Mouse (Mus musculus) monocyte, adult 2 months (primary cell): ENCODE results near the gene Krt82.
"Not testable (repeated sequence)": the region's sequence is repeated elsewhere in the genome, so short reads cannot be mapped to it uniquely, and the experiment has no call there.

Experiments used
- DNase-seq, 2 experiments: peaks; one replicate each; pipeline ENCODE4 v3.0.0; 2022; ENCODE audit warnings: low spot score in 2 of 2, low read depth in 1 of 2

Gene Krt82

GRCm38 (mm10) chr15:101519792-101520191 lies 30.7 kb downstream of the Krt82 start:
- DNase-seq = peak; percentile 5 to 40

GRCm38 (mm10) chr15:101517161-101517560 lies 33.3 kb downstream of the Krt82 start, which contains the start of gene Gm49425:
Gene Gm49425, minus strand, starts transcription at chr15:101517261.
- not testable (repeated sequence) for DNase-seq

DNA sequence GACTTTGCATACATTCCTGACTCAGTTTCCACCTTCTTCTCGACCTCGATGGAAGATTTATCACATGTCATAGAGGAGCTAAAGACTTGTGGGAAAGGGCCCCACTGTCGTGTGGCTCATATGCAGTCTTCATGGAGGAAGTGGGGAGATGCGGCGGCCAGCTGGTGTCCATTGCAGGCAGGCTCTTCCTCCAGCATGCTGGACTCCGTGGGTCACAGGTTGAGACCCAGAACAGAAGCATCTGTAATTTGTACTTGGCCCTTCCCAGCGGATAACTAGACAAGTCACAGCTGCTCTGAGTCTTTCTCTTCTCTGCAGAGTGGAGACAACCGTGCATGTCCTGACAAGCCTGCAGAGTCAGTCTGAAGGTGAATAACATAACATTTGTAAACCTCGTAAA lies 42.2 kb downstream of the Krt82 start:
- no peak for DNase-seq

GRCm38 (mm10) chr15:101506896-101507758 lies 43.3 kb downstream of the Krt82 start:
- no peak for DNase-seq

DNA sequence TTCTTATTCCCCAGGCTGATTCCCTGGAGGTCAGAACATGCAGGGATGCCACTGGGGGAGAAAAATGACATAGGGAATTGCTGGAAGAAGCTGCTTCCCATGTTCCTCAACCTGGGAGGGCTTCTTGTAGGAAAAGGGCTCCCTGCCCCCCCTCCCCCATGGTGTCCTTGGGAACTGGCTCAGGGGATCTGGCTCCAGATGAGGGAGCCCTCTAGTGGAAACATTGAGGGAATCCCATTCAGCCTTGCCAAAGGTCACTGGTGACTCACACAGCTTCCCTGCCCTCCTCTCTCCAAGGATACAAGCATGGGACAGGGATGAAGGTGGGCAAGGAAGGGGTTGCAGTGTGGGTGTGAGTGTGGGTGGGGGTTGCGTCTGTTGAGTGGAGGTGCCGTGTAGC lies 53.3 kb downstream of the Krt82 start:
- no peak for DNase-seq

- no peak for DNase-seq
Observed at GRCm38 (mm10) chr15:101495266-101495665, 55.2 kb downstream of the Krt82 start.

DNA sequence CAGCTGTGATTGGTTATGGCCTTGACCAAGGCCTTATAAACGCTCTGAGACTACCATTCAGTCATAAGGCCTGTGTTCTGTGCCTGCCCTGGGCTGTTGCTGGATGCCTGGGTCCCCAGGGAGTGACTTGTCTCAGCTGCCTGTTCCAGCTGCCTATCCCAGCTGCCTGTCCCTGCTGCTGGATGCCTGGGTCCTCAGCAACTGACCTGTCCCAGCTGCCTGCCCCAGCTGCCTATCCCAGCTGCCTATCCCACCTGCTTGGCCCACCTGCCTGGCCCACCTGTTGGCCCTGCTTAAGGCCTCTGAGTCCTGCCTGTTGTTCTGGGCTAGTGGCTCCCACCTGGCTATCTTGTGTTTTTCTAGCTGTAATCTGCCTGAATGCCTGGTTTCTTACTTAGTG lies 56.3 kb downstream of the Krt82 start:
- no peak for DNase-seq

GRCm38 (mm10) chr15:101493713-101494112 lies 56.8 kb downstream of the Krt82 start:
- DNase-seq = no peak

DNA sequence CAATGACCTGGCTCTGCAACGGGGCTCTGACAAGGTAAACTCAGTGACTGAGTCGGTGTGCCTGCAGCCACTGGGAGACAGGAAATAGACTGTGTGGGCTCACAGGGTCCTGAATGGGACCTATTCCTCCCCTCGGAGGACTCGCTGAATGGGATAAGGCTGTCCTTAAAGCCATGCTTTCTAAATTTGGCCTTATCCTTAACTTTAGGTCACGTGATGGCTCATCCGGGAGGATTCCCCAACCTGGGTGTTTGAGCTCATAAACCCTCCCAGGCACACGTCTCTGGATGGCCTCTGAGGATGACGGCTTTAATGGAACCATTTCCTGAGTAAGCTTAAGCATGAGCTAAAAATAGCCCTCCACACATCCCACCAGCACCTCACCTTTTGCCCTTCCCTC lies 57.7 kb downstream of the Krt82 start:
- DNase-seq = no peak

DNA sequence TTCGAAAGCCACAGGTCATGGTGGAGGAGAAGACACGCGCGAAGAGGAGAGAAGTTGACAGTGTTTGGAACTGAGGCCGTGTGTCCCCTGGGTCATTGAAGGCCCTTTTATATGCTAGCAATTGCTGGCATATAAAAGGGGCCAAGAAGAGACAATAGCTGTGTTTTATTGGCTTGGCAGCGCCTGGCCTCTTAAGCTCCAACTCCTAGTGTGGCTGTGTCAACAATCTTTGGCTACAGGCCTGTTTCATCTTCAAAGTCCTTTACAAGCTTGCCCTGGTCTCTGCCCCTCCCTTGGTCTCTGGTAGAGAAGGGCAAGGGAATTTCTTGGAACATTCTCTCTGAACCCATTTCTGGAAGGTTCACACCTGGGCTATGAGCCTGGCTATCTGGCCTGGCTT lies 59.0 kb downstream of the Krt82 start, which contains the start of gene Krt83:
Krt83 (minus strand) TSS at position 82 of the 400 bp plus-strand sequence.
- DNase-seq = no peak
